Mouse (Mus musculus) ES-Bruce4 (cell line): ENCODE data around the gene Ctsr.

ENCODE experiments used
- CTCF ChIP-seq: IDR thresholded peaks from one replicate; pipeline ENCODE4 v1.8.1; 2011; ENCODE audit warnings: low read depth, low read length
- POLR2A ChIP-seq: IDR thresholded peaks from one replicate; pipeline ENCODE4 v1.8.1; 2011; ENCODE audit warnings: low read length; ENCODE audit not compliant: insufficient read depth

DNA sequence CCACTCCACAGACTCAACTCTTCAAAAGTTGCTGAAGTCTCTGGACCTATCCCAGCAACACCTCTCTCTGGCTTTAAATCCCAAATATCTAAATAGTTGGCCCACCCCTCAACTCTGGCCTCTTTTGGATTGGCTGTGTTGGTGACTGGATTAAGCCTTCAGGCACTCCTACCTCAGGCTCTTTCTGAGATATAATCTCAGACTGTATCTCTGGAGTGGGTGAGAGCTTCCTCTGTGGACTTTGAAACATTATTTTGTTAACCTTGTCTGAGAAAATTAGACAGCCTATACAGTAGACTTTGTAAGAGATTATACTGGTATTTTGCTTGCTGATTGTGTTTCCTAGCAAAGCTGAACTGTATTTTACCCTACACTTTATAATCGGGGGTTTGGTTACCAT, at the start of gene Ctsr:
- no peak for TF ChIP-seq CTCF
- TF ChIP-seq POLR2A = no peak
